Mouse (Mus musculus): ENCODE measurements around the gene Macrod1. TPM values are rescaled to one million over a fixed set of nuclear protein-coding genes. Genes with fewer than 3 reads are reported as not detected.
A peak's percentile ranks its signal among the peaks of the same experiment; 100 is the strongest.
"Not testable (repeated sequence)": the region's sequence is repeated elsewhere in the genome, so short reads cannot be mapped to it uniquely, and the experiment has no call there.

Macrod1 gene
- polyA plus RNA-seq, 1 experiment, result 18.3 TPM

DNA sequence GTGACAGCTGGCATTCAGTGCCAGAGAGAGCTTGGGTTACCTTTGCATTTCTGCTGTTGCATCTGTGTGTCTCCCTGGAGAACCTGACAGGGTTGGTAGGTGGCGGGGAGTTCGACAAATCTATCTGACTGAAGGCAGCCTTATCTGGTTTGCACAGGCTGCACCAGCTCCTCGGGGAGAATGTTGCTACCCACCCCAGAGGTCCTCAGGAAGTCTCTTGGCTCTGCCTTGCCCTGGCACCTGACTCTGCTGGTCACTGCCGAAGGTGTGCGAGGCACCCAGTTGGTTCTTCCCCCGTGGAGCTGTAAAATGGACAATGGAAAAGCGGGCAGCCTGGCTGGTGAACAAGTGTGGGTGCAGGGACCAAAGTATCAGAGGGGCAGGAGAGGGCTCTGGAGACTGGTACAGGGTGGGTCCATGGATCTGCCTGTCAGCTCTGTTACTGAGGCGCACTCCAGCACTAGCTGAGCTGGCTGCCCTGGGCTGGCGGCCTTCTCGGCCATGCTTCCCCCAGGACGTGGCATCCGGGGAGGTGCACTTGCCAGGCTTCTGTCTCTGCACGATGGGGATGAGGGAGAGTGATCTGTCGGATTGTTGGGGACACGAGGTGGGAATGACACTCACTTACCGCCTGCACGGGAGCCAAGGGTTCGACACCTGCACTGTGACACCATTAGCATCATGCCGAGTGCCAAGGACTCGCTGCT is 10.9 kb downstream of the Macrod1 start:
- Histone ChIP-seq H3K4me1 (ENCODE audit: control insufficient read depth, insufficient read depth, low read length) (peaks cover 12% of the 10 kb centered on the region), H3K27ac (ENCODE audit: insufficient read depth, low read depth, low read length) (no peak overlapping the region), H3K4me3 (ENCODE audit: insufficient read depth, low read length) (no peak overlapping the region)
- no peak for TF ChIP-seq CTCF (IDR thresholded peaks at IDR 0.05; ENCODE audit: low read depth, low read length)
- no peak for TF ChIP-seq POLR2A (IDR thresholded peaks at IDR 0.05; ENCODE audit: borderline replicate concordance, low read depth, low read length)

DNA sequence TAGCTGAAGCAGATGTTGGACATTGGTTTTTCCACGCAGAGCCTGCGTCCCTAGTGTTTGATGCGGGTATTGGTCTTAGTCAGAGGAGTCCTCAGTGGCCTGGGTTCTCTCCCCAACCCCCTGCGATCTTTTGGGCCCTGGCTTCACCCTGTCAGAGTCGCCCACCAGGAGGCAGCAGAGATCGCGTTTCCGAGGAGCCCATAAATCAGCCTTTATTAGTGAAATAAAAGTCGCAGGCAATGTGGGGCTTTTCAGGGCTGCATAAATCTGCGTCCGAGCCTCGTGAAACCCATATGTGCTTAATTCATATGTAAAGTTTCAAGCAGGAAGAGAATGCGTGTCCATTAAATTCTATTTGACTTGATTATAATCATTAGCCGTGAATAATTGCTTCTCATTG is 11.5 kb downstream of the Macrod1 start:
- Histone ChIP-seq H3K4me3 (ENCODE audit: insufficient read depth, low read length) (no peak overlapping the region), H3K27ac (ENCODE audit: insufficient read depth, low read depth, low read length) (no peak overlapping the region), H3K4me1 (ENCODE audit: control insufficient read depth, insufficient read depth, low read length) (peaks cover 12% of the 10 kb centered on the region)
- TF ChIP-seq CTCF (IDR thresholded peaks at IDR 0.05; ENCODE audit: low read depth, low read length), result peak; percentile 85
- no peak for TF ChIP-seq POLR2A (IDR thresholded peaks at IDR 0.05; ENCODE audit: borderline replicate concordance, low read depth, low read length)

DNA sequence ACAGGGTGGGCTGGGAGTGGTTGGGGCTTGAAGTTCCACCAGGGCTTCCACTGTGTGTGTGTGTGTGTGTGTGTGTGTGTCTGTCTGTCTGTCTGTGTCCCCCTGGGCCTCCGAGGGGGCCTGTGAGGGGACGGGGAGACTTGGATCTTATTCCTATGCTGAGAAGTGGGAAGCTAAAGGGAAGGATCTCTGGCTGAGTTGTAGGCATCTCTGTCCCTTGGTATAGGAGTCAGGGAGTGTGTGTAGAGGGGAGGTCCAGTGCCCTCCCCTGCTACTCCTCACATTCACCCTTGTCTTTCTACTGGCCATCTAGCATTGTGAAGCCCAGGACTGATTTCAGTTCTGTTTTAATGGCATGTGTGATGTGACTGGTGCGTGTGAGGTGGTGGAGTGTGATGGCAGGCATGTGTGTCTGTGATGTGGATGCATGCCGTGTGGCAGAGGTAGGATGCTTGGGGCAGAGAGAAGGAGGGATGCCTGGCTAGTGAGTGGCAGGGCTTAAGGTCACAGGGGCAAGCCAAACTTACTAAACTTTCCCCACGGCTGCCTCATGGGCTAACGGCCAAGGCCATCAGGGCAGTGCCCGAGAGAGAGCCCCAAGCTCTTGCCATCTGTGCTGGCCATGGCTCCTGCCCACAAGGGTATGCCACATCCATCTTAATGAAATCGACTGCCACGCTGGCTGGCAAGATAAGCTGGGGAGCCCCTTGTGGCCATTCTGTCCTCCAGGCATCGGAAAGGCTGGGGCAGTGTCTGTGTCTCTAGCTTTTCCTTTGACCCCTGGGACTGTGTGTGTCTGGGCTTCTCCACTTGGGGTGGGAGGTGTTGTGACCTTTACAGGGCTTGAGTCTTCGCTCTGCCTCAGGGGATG is 12.3 kb downstream of the Macrod1 start:
- H3K27ac ChIP-seq (ENCODE audit: insufficient read depth, low read depth, low read length), result no peak overlapping the region
- TF ChIP-seq CTCF (IDR thresholded peaks at IDR 0.05; ENCODE audit: low read depth, low read length) (no peak), POLR2A (IDR thresholded peaks at IDR 0.05; ENCODE audit: borderline replicate concordance, low read depth, low read length) (no peak)
- no peak overlapping the region for H3K4me3 ChIP-seq (ENCODE audit: insufficient read depth, low read length)
- H3K4me1 ChIP-seq (ENCODE audit: control insufficient read depth, insufficient read depth, low read length), result peaks cover 12% of the 10 kb centered on the region

DNA sequence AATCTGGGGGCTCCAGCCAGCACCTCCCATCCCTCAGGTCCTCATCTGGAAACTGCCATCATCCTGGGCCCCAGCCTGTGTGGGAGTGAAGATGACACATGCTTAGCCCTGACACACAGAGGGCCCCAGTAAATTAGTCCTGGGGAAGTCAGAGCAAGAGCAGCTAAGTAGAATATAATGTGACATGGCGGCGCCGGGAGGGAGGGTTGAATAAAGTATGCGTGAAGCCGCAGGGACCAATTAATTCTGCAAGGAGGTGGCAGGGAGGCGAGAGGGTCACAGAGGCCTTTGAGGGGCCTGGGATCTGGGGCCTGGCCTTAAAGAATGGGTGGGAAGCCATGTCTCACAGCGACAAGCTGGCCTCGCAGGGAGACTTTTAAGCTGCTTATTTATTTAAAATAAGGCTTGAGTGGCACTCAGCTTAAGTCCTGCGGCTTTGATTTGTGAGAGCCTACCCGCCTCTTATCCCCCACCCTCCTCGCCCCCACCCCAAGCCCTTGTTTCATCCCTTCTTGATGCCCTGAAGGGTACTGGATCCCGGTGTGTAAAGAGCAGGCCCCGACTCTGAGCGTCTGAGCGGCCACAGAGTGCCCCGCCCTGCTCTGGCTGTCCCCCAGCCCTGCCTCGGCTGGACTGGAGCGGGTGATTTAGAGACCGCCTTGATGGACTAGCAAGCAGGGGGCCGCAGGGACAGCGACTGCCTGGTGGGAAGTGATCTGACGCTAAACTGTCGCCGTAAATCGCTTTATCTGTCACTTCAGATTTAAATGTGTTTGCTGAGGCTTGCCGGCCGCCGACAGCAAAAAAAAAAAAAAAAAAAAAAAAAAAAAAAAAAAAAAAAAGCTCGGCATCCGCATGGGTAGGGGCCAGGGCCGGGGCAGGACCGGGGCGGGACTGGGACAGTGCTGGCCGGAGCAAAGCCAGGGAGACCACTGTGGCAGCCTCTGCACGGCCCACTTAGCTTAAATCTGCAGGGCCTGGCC is 13.5 kb downstream of the Macrod1 start:
- peaks cover 12% of the 10 kb centered on the region for H3K4me1 ChIP-seq (ENCODE audit: control insufficient read depth, insufficient read depth, low read length)
- H3K27ac ChIP-seq (ENCODE audit: insufficient read depth, low read depth, low read length), result no peak overlapping the region
- no peak overlapping the region for H3K4me3 ChIP-seq (ENCODE audit: insufficient read depth, low read length)
- TF ChIP-seq CTCF (IDR thresholded peaks at IDR 0.05; ENCODE audit: low read depth, low read length), result no peak
- TF ChIP-seq POLR2A (IDR thresholded peaks at IDR 0.05; ENCODE audit: borderline replicate concordance, low read depth, low read length), result no peak

DNA sequence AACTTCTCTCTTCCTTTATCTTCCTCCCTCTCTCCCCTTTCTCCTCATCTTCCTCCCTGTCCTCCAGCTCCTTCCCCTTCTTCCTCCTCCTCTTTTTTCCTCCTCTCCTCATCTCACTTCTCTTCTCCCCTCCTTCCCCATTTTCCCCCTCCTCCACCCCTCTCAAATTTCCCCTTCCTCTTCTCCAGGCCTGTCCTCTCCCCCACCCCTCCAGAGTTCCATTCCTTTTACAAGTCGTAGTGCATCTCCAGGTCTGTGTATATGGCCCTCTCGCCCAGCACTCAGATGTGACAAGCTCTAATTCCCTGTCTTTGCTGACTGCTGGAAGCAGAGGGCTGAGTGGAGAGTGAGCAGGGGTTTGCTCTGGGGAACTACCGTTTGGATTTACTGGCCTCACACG is 14.2 kb downstream of the Macrod1 start:
- TF ChIP-seq CTCF (IDR thresholded peaks at IDR 0.05; ENCODE audit: low read depth, low read length), result no peak
- TF ChIP-seq POLR2A (IDR thresholded peaks at IDR 0.05; ENCODE audit: borderline replicate concordance, low read depth, low read length), result no peak
- Histone ChIP-seq H3K4me1 (ENCODE audit: control insufficient read depth, insufficient read depth, low read length) (peaks cover 12% of the 10 kb centered on the region), H3K4me3 (ENCODE audit: insufficient read depth, low read length) (no peak overlapping the region), H3K27ac (ENCODE audit: insufficient read depth, low read depth, low read length) (no peak overlapping the region)

DNA sequence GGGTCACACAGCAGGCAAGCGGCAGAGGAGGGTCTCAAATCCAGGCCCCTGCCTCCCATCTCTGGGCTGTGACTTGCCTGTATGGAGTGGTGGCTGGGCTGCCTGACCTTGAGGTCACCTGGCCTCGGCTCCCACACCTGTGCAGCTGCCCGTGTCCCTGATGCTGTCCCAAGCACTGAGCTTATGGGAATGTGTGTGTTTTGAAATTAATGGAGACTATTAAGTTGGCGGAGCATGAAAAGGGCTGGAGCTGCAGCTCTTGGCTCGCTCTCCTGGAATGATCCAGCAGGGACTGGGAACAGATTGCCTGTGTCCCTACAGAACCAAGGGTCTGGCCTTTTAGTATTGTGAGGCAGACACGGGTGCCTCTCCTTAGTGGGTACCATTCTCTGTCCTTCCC is 15.6 kb downstream of the Macrod1 start:
- no peak for TF ChIP-seq CTCF (IDR thresholded peaks at IDR 0.05; ENCODE audit: low read depth, low read length)
- TF ChIP-seq POLR2A (IDR thresholded peaks at IDR 0.05; ENCODE audit: borderline replicate concordance, low read depth, low read length), result no peak
- no peak overlapping the region for H3K27ac ChIP-seq (ENCODE audit: insufficient read depth, low read depth, low read length)
- no peak overlapping the region for H3K4me3 ChIP-seq (ENCODE audit: insufficient read depth, low read length)
- peaks cover 2% of the 10 kb centered on the region; the same call in 1 of the 2 replicates for H3K4me1 ChIP-seq (ENCODE audit: control insufficient read depth, insufficient read depth, low read length)

DNA sequence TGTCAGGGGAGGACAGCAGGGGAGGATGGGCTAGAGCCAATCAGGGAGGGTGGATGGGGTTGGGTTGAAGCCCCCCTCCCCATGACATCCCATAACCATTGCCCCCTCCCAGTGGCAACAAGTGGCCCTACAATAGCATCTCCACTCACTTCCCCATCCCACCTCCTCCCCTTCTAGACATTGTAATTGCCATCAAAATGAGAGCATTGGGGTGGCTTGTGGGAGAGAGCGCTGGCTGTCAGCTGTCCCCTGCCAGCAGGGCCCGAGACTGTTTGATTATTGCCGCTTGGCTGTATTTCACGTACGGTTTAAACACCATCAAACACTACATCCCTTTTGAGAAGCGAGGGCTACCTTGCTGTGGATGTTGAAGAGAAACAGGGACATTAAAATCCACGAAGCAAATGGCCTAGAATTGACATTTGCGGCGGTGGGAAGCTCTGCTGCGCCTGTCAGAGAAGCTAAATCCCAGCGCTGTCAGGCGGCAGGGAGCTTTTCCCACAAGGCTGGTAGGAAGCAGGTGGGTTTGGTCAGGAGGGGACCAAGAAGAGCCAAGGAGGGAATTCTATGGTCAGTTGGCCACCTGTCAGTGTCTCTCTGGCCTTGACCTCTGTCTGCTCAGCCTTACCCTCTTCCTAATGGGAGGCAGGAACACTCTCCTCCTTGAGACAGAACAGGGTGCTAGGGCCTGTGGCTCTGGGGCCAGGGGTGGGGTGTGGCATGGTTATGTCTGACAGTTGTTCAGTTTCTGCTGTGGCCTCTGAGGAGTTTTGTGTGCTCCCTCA is 17.6 kb downstream of the Macrod1 start:
- TF ChIP-seq CTCF (IDR thresholded peaks at IDR 0.05; ENCODE audit: low read depth, low read length), result no peak
- TF ChIP-seq POLR2A (IDR thresholded peaks at IDR 0.05; ENCODE audit: borderline replicate concordance, low read depth, low read length), result no peak
- Histone ChIP-seq H3K27ac (ENCODE audit: insufficient read depth, low read depth, low read length) (no peak overlapping the region), H3K4me1 (ENCODE audit: control insufficient read depth, insufficient read depth, low read length) (peaks cover 2% of the 10 kb centered on the region; the same call in 1 of the 2 replicates), H3K4me3 (ENCODE audit: insufficient read depth, low read length) (no peak overlapping the region)

DNA sequence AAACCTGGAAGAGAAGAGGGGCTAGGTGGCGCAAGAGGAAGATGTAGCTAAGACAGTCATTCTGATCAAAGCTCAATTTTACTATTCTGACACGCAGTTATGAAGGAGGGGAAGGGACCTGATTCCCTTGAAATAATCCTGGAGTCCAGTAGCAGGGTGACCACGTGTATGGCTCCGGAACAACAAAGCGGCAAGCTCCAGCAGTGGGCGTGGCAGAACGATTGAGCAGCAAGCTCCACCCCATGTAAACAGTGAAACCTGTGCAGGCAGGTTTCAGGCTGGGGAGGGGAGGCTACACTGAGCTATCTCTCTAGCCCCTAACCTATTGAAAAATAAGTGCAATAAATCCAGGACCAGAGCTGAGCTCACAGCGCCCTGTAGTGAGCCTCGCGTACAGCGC is 18.7 kb downstream of the Macrod1 start:
- H3K27ac ChIP-seq (ENCODE audit: insufficient read depth, low read depth, low read length); H3K4me3 ChIP-seq (ENCODE audit: insufficient read depth, low read length); H3K4me1 ChIP-seq (ENCODE audit: control insufficient read depth, insufficient read depth, low read length): not testable (repeated sequence)

DNA sequence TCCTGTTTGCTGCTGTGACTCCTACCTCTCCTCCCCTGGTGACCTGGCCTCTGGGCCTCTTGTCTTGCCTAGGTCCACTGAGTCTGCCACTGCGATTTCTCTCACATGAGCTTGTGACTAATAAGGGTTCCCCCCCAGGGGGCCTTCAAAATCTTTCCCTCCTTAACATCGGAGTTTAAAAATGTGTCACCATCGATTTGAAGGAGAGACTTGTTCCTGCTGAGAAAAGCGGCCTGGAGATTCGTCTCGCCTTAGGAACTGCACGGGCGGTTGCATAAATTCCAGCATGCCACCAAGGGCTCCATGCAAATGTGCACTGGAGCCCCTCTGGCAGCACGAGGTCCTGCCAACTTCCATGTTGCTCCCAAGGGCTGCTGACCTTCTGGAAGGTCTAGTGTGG is 21.1 kb downstream of the Macrod1 start:
- Histone ChIP-seq H3K4me3 (ENCODE audit: insufficient read depth, low read length) (no peak overlapping the region), H3K27ac (ENCODE audit: insufficient read depth, low read depth, low read length) (no peak overlapping the region), H3K4me1 (ENCODE audit: control insufficient read depth, insufficient read depth, low read length) (peaks cover 2% of the 10 kb centered on the region; the same call in 1 of the 2 replicates)
- no peak for TF ChIP-seq POLR2A (IDR thresholded peaks at IDR 0.05; ENCODE audit: borderline replicate concordance, low read depth, low read length)
- TF ChIP-seq CTCF (IDR thresholded peaks at IDR 0.05; ENCODE audit: low read depth, low read length), result no peak

Measured in bone marrow macrophage, adult 2 months (primary cell).